Mouse (Mus musculus) thymus, postnatal 4 days (tissue): ENCODE data around the gene Itga2b.

Source experiments
- DNase-seq: peaks from one replicate; pipeline ENCODE4 v3.0.0; 2021

The Itga2b gene

GRCm38 (mm10) chr11:102469648-102470357, at the start of gene Itga2b:
Gene Itga2b, minus strand, starts transcription at chr11:102470122.
- DNase-seq = no peak

GRCm38 (mm10) chr11:102514793-102515424, 45.0 kb upstream of the Itga2b start:
- no peak for DNase-seq

- no peak for DNase-seq
Measured at GRCm38 (mm10) chr11:102510226-102510625, 40.3 kb upstream of the Itga2b start.

- no peak for DNase-seq
Measured at GRCm38 (mm10) chr11:102496732-102497131, 26.8 kb upstream of the Itga2b start.

- no peak for DNase-seq
Measured at GRCm38 (mm10) chr11:102496206-102496605, 26.3 kb upstream of the Itga2b start.

GRCm38 (mm10) chr11:102495742-102496141, 25.8 kb upstream of the Itga2b start:
- DNase-seq = no peak

GRCm38 (mm10) chr11:102495114-102495513, 25.2 kb upstream of the Itga2b start:
- DNase-seq = no peak

GRCm38 (mm10) chr11:102494063-102494650, 24.2 kb upstream of the Itga2b start:
- DNase-seq = no peak

- no peak for DNase-seq
Measured at GRCm38 (mm10) chr11:102493241-102493640, 23.3 kb upstream of the Itga2b start.

- DNase-seq = no peak
Measured at GRCm38 (mm10) chr11:102487901-102488300, 18.0 kb upstream of the Itga2b start.

- DNase-seq = peak; percentile 47
Measured at GRCm38 (mm10) chr11:102486733-102487386, 16.9 kb upstream of the Itga2b start.

- DNase-seq = no peak
Measured at GRCm38 (mm10) chr11:102481779-102482178, 11.9 kb upstream of the Itga2b start.

GRCm38 (mm10) chr11:102480897-102481296, 11.0 kb upstream of the Itga2b start:
- no peak for DNase-seq

GRCm38 (mm10) chr11:102480111-102480510, 10.2 kb upstream of the Itga2b start:
- DNase-seq = no peak

GRCm38 (mm10) chr11:102479581-102479980, 9.7 kb upstream of the Itga2b start:
- no peak for DNase-seq

GRCm38 (mm10) chr11:102478671-102479070, 8.7 kb upstream of the Itga2b start:
- DNase-seq = no peak

GRCm38 (mm10) chr11:102475027-102475426, 5.1 kb upstream of the Itga2b start:
- DNase-seq = no peak

GRCm38 (mm10) chr11:102467041-102467631, 2.8 kb downstream of the Itga2b start:
- DNase-seq = peak; percentile 98

GRCm38 (mm10) chr11:102465713-102466436, 4.0 kb downstream of the Itga2b start:
- no peak for DNase-seq

- no peak for DNase-seq
Measured at GRCm38 (mm10) chr11:102464901-102465300, 5.0 kb downstream of the Itga2b start.

GRCm38 (mm10) chr11:102461764-102462163, 8.2 kb downstream of the Itga2b start:
- DNase-seq = no peak

- no peak for DNase-seq
Measured at GRCm38 (mm10) chr11:102460541-102460940, 9.4 kb downstream of the Itga2b start.
